Mouse (Mus musculus) limb, embryonic 13.5 days (tissue): Measurements from ENCODE around the gene Plekhg2. TPM values are rescaled to one million over a fixed set of nuclear protein-coding genes. Genes with fewer than 3 reads are reported as not detected.

Source experiments
- ATAC-seq: fragments of 200-750 bp; cut with Nextera tagmentation; 2 replicates; pipeline ENCODE4 v1.8.0; 2017; ENCODE audit warnings: low read depth, moderate number of reproducible peaks, moderate TSS enrichment; ENCODE audit not compliant: low FRiP score
- H3K27ac ChIP-seq: fragments of 300-500 bp; sonication (generic); 2 replicates; pipeline ENCODE4 v1.5.1; 2015; ENCODE audit warnings: inconsistent platforms, mild to moderate bottlenecking, moderate library complexity
- H3K27me3 ChIP-seq: fragments of 300-500 bp; sonication (generic); 2 replicates; pipeline ENCODE4 v1.6.1; 2015; ENCODE audit warnings: mild to moderate bottlenecking, inconsistent platforms
- H3K36me3 ChIP-seq: fragments of 300-500 bp; sonication (generic); 2 replicates; pipeline ENCODE4 v1.6.1; 2015; ENCODE audit warnings: inconsistent platforms, mild to moderate bottlenecking, moderate library complexity
- H3K4me1 ChIP-seq: fragments of 300-500 bp; sonication (generic); 2 replicates; pipeline ENCODE4 v1.6.1; 2015; ENCODE audit warnings: inconsistent platforms
- H3K4me2 ChIP-seq: fragments of 300-500 bp; sonication (generic); replicated peaks from 2 replicates; pipeline ENCODE4 v1.6.1; 2015; ENCODE audit warnings: inconsistent platforms, mild to moderate bottlenecking, moderate library complexity
- H3K4me3 ChIP-seq: fragments of 300-500 bp; sonication (generic); 2 replicates; pipeline ENCODE4 v1.5.1; 2015; ENCODE audit warnings: moderate library complexity, mild to moderate bottlenecking, inconsistent platforms
- H3K9ac ChIP-seq: fragments of 300-500 bp; sonication (generic); 2 replicates; pipeline ENCODE4 v1.6.1; 2015; ENCODE audit warnings: mild to moderate bottlenecking, inconsistent platforms
- H3K9me3 ChIP-seq: fragments of 300-500 bp; sonication (generic); 2 replicates; pipeline ENCODE4 v1.6.1; 2016; ENCODE audit warnings: inconsistent platforms
- WGBS: fragments of 180-500 bp; shearing (Covaris S2); methylation state at CpG from one replicate; pipeline ENCODE4 v1.1.7; 2015; 5-methylcytosine and 5-hydroxymethylcytosine counted together
- polyA plus RNA-seq: library from polyadenylated mRNA; unstranded; fragments of >200 nt; fragmentation: Nextera tagmentation; extraction: Ambion mirVana; gene quantifications from 2 replicates; pipeline ENCODE4 v1.2.1, GENCODE M21; 2015

Gene Plekhg2
- polyA plus RNA-seq, 1 experiment from 2014 or later, result 98.3 TPM

- Histone ChIP-seq H3K27ac (peak overlapping the region; percentile 11; the same call in 1 of the 2 replicates), H3K36me3 (peaks cover 24% of the 10 kb centered on the region), H3K9ac (peak overlapping the region; percentile 19; the same call in 1 of the 2 replicates), H3K9me3 (no peaks in the 10 kb centered on the region), H3K4me1 (peaks cover 62% of the 10 kb centered on the region), H3K4me3 (no peak overlapping the region), H3K4me2 (peak overlapping the region; percentile 3), H3K27me3 (no peaks in the 10 kb centered on the region)
- no peak for ATAC-seq
- WGBS, result 73% methylated on average over 7 of the region's 7 CpGs
These were observed 1.6 kb upstream of the Plekhg2 start for GRCm38 (mm10) chr7:28373891-28374495.

GRCm38 (mm10) chr7:28373131-28373581 is 757 bp upstream of the Plekhg2 start:
- H3K4me2 ChIP-seq, result peak overlapping the region; percentile 60
- H3K9ac ChIP-seq, result peak overlapping the region; percentile 61; the same call in 1 of the 2 replicates
- no peaks in the 10 kb centered on the region for H3K9me3 ChIP-seq
- under 1% methylated on average over 9 of the region's 9 CpGs for WGBS
- peak overlapping the region; percentile 86 for H3K4me3 ChIP-seq
- peaks cover 32% of the 10 kb centered on the region for H3K36me3 ChIP-seq
- H3K4me1 ChIP-seq, result peaks cover 60% of the 10 kb centered on the region
- peak; percentile 1 for ATAC-seq
- no peaks in the 10 kb centered on the region for H3K27me3 ChIP-seq
- peak overlapping the region; percentile 97; the same call in 1 of the 2 replicates for H3K27ac ChIP-seq

- ATAC-seq, result no peak
- under 1% methylated on average over 41 of the region's 43 CpGs for WGBS
- Histone ChIP-seq H3K27ac (peak overlapping the region; percentile 97), H3K27me3 (no peaks in the 10 kb centered on the region), H3K4me3 (peak overlapping the region; percentile 86), H3K36me3 (peaks cover 39% of the 10 kb centered on the region), H3K9me3 (no peaks in the 10 kb centered on the region), H3K4me1 (peaks cover 46% of the 10 kb centered on the region), H3K9ac (peak overlapping the region; percentile 94), H3K4me2 (peak overlapping the region; percentile 98)
These were observed 847 bp downstream of the Plekhg2 start for GRCm38 (mm10) chr7:28371514-28371989.

GRCm38 (mm10) chr7:28370977-28371513 is 1.4 kb downstream of the Plekhg2 start:
- 5% methylated on average over 11 of the region's 11 CpGs for WGBS
- Histone ChIP-seq H3K9me3 (no peaks in the 10 kb centered on the region), H3K4me1 (peaks cover 40% of the 10 kb centered on the region), H3K4me2 (peak overlapping the region; percentile 98), H3K27me3 (no peaks in the 10 kb centered on the region), H3K36me3 (peaks cover 44% of the 10 kb centered on the region), H3K4me3 (peak overlapping the region; percentile 86), H3K27ac (peak overlapping the region; percentile 97), H3K9ac (peak overlapping the region; percentile 94)
- no peak for ATAC-seq

GRCm38 (mm10) chr7:28370051-28370450 is 2.3 kb downstream of the Plekhg2 start:
- peak overlapping the region; percentile 98 for H3K4me2 ChIP-seq
- H3K36me3 ChIP-seq, result peaks cover 53% of the 10 kb centered on the region
- ATAC-seq, result no peak
- H3K9me3 ChIP-seq, result no peaks in the 10 kb centered on the region
- H3K9ac ChIP-seq, result peak overlapping the region; percentile 94
- 92% methylated on average over 14 of the region's 14 CpGs for WGBS
- H3K27ac ChIP-seq, result no peak overlapping the region
- H3K4me1 ChIP-seq, result peaks cover 36% of the 10 kb centered on the region
- peak overlapping the region; percentile 86 for H3K4me3 ChIP-seq
- H3K27me3 ChIP-seq, result no peaks in the 10 kb centered on the region

GRCm38 (mm10) chr7:28368276-28368920 is 4.0 kb downstream of the Plekhg2 start:
- no peaks in the 10 kb centered on the region for H3K27me3 ChIP-seq
- peaks cover 24% of the 10 kb centered on the region for H3K4me1 ChIP-seq
- WGBS, result 92% methylated on average over 16 of the region's 16 CpGs
- H3K9ac ChIP-seq, result peak overlapping the region; percentile 45
- H3K4me3 ChIP-seq, result no peak overlapping the region
- peaks cover 70% of the 10 kb centered on the region for H3K36me3 ChIP-seq
- H3K27ac ChIP-seq, result no peak overlapping the region
- no peak overlapping the region for H3K4me2 ChIP-seq
- no peaks in the 10 kb centered on the region for H3K9me3 ChIP-seq
- no peak for ATAC-seq

- 92% methylated on average over 16 of the region's 16 CpGs for WGBS
- H3K27ac ChIP-seq, result no peak overlapping the region
- peak overlapping the region; percentile 45; the same call in 1 of the 2 replicates for H3K9ac ChIP-seq
- H3K4me2 ChIP-seq, result no peak overlapping the region
- peaks cover 24% of the 10 kb centered on the region for H3K4me1 ChIP-seq
- H3K4me3 ChIP-seq, result no peak overlapping the region
- no peaks in the 10 kb centered on the region for H3K9me3 ChIP-seq
- no peak for ATAC-seq
- H3K27me3 ChIP-seq, result no peaks in the 10 kb centered on the region
- H3K36me3 ChIP-seq, result peaks cover 76% of the 10 kb centered on the region
These were observed 4.6 kb downstream of the Plekhg2 start for GRCm38 (mm10) chr7:28367663-28368275.

- H3K36me3 ChIP-seq, result peaks cover 96% of the 10 kb centered on the region
- 87% methylated on average over 16 of the region's 16 CpGs for WGBS
- no peaks in the 10 kb centered on the region for H3K27me3 ChIP-seq
- H3K9me3 ChIP-seq, result no peaks in the 10 kb centered on the region
- H3K27ac ChIP-seq, result no peak overlapping the region
- H3K9ac ChIP-seq, result no peak overlapping the region
- no peak for ATAC-seq
- no peak overlapping the region for H3K4me3 ChIP-seq
- H3K4me1 ChIP-seq, result peaks cover 13% of the 10 kb centered on the region
- H3K4me2 ChIP-seq, result no peak overlapping the region
These were observed 9.8 kb downstream of the Plekhg2 start for GRCm38 (mm10) chr7:28362441-28363060.

GRCm38 (mm10) chr7:28361647-28362341 is 10.6 kb downstream of the Plekhg2 start:
- ATAC-seq, result no peak
- H3K9ac ChIP-seq, result no peak overlapping the region
- H3K9me3 ChIP-seq, result no peaks in the 10 kb centered on the region
- H3K27ac ChIP-seq, result no peak overlapping the region
- H3K4me3 ChIP-seq, result no peak overlapping the region
- 96% methylated on average over 20 of the region's 20 CpGs for WGBS
- no peaks in the 10 kb centered on the region for H3K27me3 ChIP-seq
- H3K4me2 ChIP-seq, result no peak overlapping the region
- peaks cover 88% of the 10 kb centered on the region for H3K36me3 ChIP-seq
- peaks cover 21% of the 10 kb centered on the region for H3K4me1 ChIP-seq

GRCm38 (mm10) chr7:28360291-28360690 is 12.1 kb downstream of the Plekhg2 start:
- Histone ChIP-seq H3K36me3 (peaks cover 76% of the 10 kb centered on the region), H3K4me2 (no peak overlapping the region), H3K4me3 (no peak overlapping the region), H3K27ac (no peak overlapping the region), H3K27me3 (no peaks in the 10 kb centered on the region), H3K4me1 (peaks cover 24% of the 10 kb centered on the region), H3K9ac (no peak overlapping the region), H3K9me3 (no peaks in the 10 kb centered on the region)
- no peak for ATAC-seq
- WGBS, result 96% methylated on average over 6 of the region's 6 CpGs

GRCm38 (mm10) chr7:28359854-28360253 is 12.5 kb downstream of the Plekhg2 start:
- no peaks in the 10 kb centered on the region for H3K9me3 ChIP-seq
- 95% methylated on average over 10 of the region's 10 CpGs for WGBS
- H3K4me3 ChIP-seq, result no peak overlapping the region
- peaks cover 76% of the 10 kb centered on the region for H3K36me3 ChIP-seq
- H3K27me3 ChIP-seq, result no peaks in the 10 kb centered on the region
- no peak for ATAC-seq
- no peak overlapping the region for H3K4me2 ChIP-seq
- H3K4me1 ChIP-seq, result peaks cover 24% of the 10 kb centered on the region
- no peak overlapping the region for H3K27ac ChIP-seq
- H3K9ac ChIP-seq, result no peak overlapping the region
